Mouse (Mus musculus): ENCODE data around the gene Peli2. TPM values are rescaled to one million over a fixed set of nuclear protein-coding genes. Genes with fewer than 3 reads are reported as not detected.

The Peli2 gene
- total and polyA plus RNA-seq, 3 experiments = not detected

DNA sequence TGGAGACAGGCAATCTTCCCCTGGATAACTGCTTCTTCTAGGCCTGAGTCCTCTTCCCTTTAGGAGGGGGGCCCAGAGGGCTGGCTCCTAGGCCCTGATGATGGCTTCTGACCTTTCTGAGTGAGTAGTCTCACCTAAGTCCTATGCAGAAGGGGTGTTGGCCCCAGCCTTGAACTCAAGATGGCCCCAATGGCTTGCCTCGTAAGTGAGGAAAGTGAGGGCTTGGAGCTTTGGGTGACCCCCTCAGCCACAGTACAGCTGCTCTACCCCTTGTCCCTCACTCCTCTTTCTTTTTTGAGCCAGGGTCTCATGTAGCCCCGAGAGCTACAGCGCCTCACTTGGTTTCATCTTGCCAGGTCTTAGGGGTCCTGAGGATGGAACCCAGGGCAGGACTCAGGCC is 11.6 kb downstream of the Peli2 start:
- in situ Hi-C loops (cut with MboI; ENCODE audit: low pct_ligation_motif_present, low pct_unique_long_range_greater_than_20kb, low sequenced_read_pairs) = loop anchor here (25.0 kb wide), 2 partner anchors 370 to 545 kb away; no protein-coding TSS in a partner anchor
- Histone ChIP-seq H3K4me3 (replicated peaks in 1 of 3; ENCODE audit: low read depth in 2 of 3, low read length in 2 of 3, poor library complexity in 1 of 3) (no peak overlapping the region), H3K27ac (ENCODE audit: insufficient read depth, low read depth) (no peak overlapping the region), H3K27me3 (replicated peaks) (no peaks in the 10 kb centered on the region), H3K4me1 (ENCODE audit: control insufficient read depth in 1 of 2, insufficient read depth in 2 of 2) (peaks cover 3 to 4% of the 10 kb centered on the region in 2 experiments; a peak in 2 of 4 replicates), H3K36me3 (replicated peaks in 1 of 2; ENCODE audit: control insufficient read depth in 1 of 2, insufficient read depth in 1 of 2, low read length in 1 of 2) (no peaks in the 10 kb centered on the region), H3K4me2 (ENCODE audit: insufficient read depth, low read depth, poor library complexity, severe bottlenecking) (no peak overlapping the region), H3K9me3 (replicated peaks; ENCODE audit: low read length) (no peaks in the 10 kb centered on the region), H3K9ac (ENCODE audit: insufficient read depth, low read depth) (no peak overlapping the region), H3K79me2 (replicated peaks; ENCODE audit: control insufficient read depth, extremely low read depth, insufficient read depth, poor library complexity, severe bottlenecking) (no peaks in the 10 kb centered on the region)
- dilution Hi-C loops (cut with MboI; ENCODE audit: extremely low pct_ligation_motif_present, extremely low pct_unique_long_range_greater_than_20kb, low sequenced_read_pairs) = no loop called here
- no peak for DNase-seq (ENCODE audit: extremely low read depth)
- no peak for TF ChIP-seq CTCF (conservative IDR thresholded peaks at IDR 0.05 in 1 of 2, IDR thresholded peaks at IDR 0.05 in 1 of 2; ENCODE audit: low read depth in 2 of 2, low read length in 2 of 2)
- no peak for TF ChIP-seq MXI1 (IDR thresholded peaks at IDR 0.05; ENCODE audit: low read depth, low read length)
- TF ChIP-seq USF1 (IDR thresholded peaks at IDR 0.05; ENCODE audit: low read depth, low read length) = no peak
- TF ChIP-seq USF2 (conservative IDR thresholded peaks at IDR 0.05; ENCODE audit: low read depth, low read length) = no peak
- no peak for TF ChIP-seq JUN (IDR thresholded peaks at IDR 0.05; ENCODE audit: insufficient read depth, low read depth, low read length)
- TF ChIP-seq MEF2A (IDR thresholded peaks at IDR 0.05; ENCODE audit: borderline replicate concordance, low read depth, low read length) = no peak
- no peak for TF ChIP-seq BHLHE40 (IDR thresholded peaks at IDR 0.05; ENCODE audit: low read depth, low read length)

DNA sequence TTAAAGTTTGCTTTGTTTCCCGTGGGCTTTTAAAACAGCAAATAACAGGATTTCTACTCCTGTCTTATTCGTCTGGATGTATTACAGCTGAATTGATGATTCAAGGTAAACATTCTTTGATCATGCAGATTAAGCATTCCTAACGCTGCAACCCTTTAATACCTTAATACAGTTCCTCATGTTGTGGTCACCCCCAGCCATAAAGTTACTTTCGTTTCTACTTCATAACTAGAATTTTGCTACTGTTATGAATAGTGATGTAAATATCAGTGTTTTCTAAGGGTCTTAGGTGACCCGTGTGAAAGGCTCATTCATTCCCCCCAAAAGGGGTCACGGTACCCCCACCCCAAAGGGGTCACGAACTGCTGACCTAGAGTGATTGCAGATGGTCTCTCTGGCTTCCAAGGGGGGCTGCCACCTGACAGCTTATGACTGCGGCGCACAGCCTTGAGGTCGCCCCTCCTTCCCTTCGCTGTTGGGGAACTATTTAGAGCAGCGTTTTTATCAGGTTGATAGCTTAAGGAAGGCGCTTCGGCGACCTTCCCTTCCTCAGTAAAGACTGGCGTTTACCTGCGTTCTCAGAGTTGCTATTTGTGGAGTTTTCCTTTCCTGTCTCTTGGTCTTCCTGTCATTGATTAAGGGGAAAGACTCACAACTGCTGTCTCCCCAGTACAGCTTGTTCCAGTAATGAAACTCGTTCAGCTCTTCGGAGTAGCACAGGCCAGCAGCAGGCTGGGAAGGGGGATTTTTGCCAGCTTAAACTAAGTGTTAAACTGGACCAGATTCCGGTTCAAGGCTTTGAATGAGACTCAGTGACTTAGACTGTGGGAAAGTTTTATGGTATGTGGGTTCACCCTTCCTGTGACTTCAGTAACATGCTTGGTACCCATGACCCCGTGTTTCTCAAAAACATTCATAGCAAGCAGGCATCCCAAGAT is 12.5 kb downstream of the Peli2 start:
- Histone ChIP-seq H3K9me3 (replicated peaks; ENCODE audit: low read length) (no peaks in the 10 kb centered on the region), H3K4me2 (ENCODE audit: insufficient read depth, low read depth, poor library complexity, severe bottlenecking) (peak overlapping the region; percentile 59), H3K36me3 (replicated peaks in 1 of 2; ENCODE audit: control insufficient read depth in 1 of 2, insufficient read depth in 1 of 2, low read length in 1 of 2) (no peaks in the 10 kb centered on the region), H3K4me3 (replicated peaks in 1 of 3; ENCODE audit: low read depth in 2 of 3, low read length in 2 of 3, poor library complexity in 1 of 3) (no peak overlapping the region), H3K9ac (ENCODE audit: insufficient read depth, low read depth) (no peak overlapping the region), H3K27ac (ENCODE audit: insufficient read depth, low read depth) (no peak overlapping the region), H3K4me1 (ENCODE audit: control insufficient read depth in 1 of 2, insufficient read depth in 2 of 2) (peaks cover 3 to 4% of the 10 kb centered on the region in 2 experiments; a peak in 2 of 4 replicates), H3K27me3 (replicated peaks) (no peaks in the 10 kb centered on the region), H3K79me2 (replicated peaks; ENCODE audit: control insufficient read depth, extremely low read depth, insufficient read depth, poor library complexity, severe bottlenecking) (no peaks in the 10 kb centered on the region)
- in situ Hi-C loops (cut with MboI; ENCODE audit: low pct_ligation_motif_present, low pct_unique_long_range_greater_than_20kb, low sequenced_read_pairs) = loop anchor here (25.0 kb wide), 2 partner anchors 371 to 546 kb away; no protein-coding TSS in a partner anchor
- no peak for TF ChIP-seq KAT2A (IDR thresholded peaks at IDR 0.05; ENCODE audit: insufficient replicate concordance, low read length)
- peak; percentile 74 for TF ChIP-seq ZNF384 (IDR thresholded peaks at IDR 0.05; ENCODE audit: low read depth, low read length)
- dilution Hi-C loops (cut with MboI; ENCODE audit: extremely low pct_ligation_motif_present, extremely low pct_unique_long_range_greater_than_20kb, low sequenced_read_pairs) = no loop called here
- no peak for DNase-seq (ENCODE audit: extremely low read depth)

DNA sequence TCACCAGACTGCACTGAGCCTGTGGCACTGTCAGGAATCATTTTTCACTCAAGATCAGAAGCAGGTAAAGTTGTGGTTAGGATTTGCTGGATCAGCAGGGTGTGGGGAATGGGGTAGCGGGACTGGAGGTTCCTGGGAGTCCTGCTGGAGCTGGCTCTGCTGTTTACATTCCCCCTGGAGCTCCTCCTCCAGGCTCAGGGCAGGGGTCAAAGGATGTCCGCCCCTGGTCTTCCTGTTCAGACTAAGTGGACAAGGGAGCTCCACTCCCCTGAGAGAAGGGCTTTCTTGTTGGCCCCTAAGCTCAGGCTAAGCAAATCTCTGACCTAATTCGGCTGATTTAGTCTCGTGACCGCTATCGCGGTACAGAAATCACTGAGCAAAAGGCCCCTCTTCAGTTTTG is 13.7 kb downstream of the Peli2 start:
- in situ Hi-C loops (cut with MboI; ENCODE audit: low pct_ligation_motif_present, low pct_unique_long_range_greater_than_20kb, low sequenced_read_pairs) = loop anchor here (25.0 kb wide), 2 partner anchors 372 to 547 kb away; no protein-coding TSS in a partner anchor
- dilution Hi-C loops (cut with MboI; ENCODE audit: extremely low pct_ligation_motif_present, extremely low pct_unique_long_range_greater_than_20kb, low sequenced_read_pairs) = no loop called here
- Histone ChIP-seq H3K4me3 (replicated peaks in 1 of 3; ENCODE audit: low read depth in 2 of 3, low read length in 2 of 3, poor library complexity in 1 of 3) (no peak overlapping the region), H3K27ac (ENCODE audit: insufficient read depth, low read depth) (no peak overlapping the region), H3K79me2 (replicated peaks; ENCODE audit: control insufficient read depth, extremely low read depth, insufficient read depth, poor library complexity, severe bottlenecking) (no peaks in the 10 kb centered on the region), H3K4me1 (ENCODE audit: control insufficient read depth in 1 of 2, insufficient read depth in 2 of 2) (peaks cover 3 to 4% of the 10 kb centered on the region in 2 experiments; a peak in 2 of 4 replicates), H3K9ac (ENCODE audit: insufficient read depth, low read depth) (no peak overlapping the region), H3K4me2 (ENCODE audit: insufficient read depth, low read depth, poor library complexity, severe bottlenecking) (no peak overlapping the region), H3K36me3 (replicated peaks in 1 of 2; ENCODE audit: control insufficient read depth in 1 of 2, insufficient read depth in 1 of 2, low read length in 1 of 2) (no peaks in the 10 kb centered on the region), H3K27me3 (replicated peaks) (no peaks in the 10 kb centered on the region), H3K9me3 (replicated peaks; ENCODE audit: low read length) (no peaks in the 10 kb centered on the region)
- peak; percentile 68 for TF ChIP-seq BHLHE40 (IDR thresholded peaks at IDR 0.05; ENCODE audit: low read depth, low read length)
- TF ChIP-seq UBTF (IDR thresholded peaks at IDR 0.05; ENCODE audit: low read depth, low read length) = no peak
- no peak for DNase-seq (ENCODE audit: extremely low read depth)
